Mouse (Mus musculus) duodenum, adult 2 months (tissue): Measurements from ENCODE around the gene Klhdc8b. TPM values are rescaled to one million over a fixed set of nuclear protein-coding genes. Genes with fewer than 3 reads are reported as not detected.

Source experiments
- polyA plus RNA-seq: library from polyadenylated mRNA; depleted of rRNA; stranded (reverse); fragments of >200 nt; gene quantifications from 2 replicates; pipeline ENCODE4 v1.2.3, GENCODE M21; 2012; ENCODE audit warnings: low replicate concordance; rRNA removed

Klhdc8b gene
- polyA plus RNA-seq: 27.3 and 33.7 TPM in 2 replicates

DNA sequence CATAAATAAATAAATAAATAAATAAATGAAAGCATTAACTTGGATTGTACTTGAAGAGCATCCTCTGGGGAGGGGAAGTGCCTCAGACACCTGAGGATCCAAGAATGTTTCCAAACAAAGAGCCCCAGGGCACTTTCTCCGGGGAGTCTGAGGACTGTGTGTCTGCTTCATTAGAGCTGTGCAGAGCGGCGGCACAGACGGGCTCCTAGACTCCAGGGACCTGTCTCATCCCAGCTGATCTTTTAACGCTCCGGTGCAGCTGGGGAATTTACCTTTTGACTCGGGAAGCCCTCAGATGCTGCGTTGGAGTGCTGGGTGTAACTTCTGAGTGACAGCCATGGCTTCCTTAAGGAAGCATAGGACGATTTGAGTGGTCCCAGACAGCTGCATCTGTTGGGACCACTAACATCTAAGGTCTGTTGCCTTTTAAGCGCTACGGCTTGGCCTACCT is at the start of gene Klhdc8b:
Gene Klhdc8b, minus strand, starts transcription at position 401 of the 451 bp plus-strand sequence.

DNA sequence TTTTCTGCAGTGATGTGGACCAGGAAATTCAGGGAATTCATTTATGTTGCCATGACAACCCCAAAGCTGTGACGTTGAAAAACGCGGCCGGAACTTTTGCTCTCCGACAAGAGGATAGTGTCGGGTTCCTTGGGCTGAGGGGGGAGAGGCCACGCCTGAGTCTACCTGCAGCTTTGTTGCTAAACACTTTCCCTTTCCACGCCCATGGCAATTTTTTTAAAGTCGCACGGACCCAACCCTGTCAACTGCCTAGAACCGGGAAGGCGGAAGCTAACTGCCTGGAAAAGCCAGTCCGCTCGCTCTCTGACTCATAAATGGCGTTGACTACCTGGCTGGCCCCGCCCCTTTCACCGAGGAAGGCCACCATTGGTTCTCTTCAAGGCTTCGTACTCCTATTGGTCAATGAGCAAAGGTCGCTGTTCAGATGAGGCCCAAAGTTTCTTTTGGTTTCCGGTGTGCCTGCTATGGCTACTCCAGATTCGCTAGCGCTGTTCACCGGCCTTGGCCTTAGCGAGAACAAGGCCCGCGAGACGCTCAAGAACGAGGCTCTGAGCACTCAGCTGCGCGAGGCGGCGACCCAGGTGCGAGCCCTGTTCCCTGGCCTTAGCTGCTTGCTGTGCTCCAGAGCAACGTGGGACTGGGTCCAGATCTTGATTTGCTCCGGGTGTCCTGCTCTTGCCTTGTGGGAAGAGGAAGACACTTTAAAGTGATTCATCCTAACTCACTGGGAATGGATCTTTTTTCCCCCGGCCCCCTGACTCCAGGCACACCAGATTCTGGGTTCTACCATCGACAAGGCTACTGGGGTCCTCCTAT is 46.4 kb upstream of the Klhdc8b start, which contains the start of gene Qars:
Gene Qars, plus strand, starts transcription at position 88 of the 816 bp plus-strand sequence.

DNA sequence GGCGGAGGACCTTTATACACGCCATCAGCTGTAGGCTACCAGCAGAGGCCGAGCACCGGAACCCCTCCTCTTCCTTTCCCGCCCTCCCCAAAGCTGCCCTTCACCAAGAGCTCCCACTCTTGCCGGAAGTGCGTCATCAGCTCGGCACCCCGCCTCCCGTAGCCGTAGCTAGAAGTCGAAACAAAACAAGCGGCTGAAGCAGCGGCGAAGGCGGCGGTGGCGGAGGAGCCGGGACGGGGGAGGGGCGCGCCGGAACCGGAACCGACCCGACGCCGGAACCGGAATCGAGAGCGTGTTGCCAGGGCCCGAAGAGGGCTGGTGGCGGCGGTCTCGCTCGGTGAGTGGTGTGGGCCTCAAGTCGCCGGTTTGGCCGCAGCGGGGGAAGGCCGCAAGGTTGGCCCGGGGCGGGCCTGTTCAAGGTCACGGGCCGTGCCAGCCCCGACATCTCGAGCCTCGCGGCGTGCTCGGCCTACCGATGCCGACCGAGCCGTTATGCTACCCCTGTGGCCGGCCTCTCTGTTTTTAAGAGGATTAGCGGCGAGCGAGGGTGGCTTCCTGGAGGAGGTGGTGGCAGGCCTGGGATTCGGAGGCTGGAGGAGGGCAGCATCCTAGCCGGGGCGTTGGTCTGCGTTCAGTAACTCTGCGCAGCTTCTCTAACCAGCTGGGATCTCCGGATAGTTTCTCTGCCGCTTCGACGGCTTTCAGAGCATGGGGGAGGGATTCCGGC is 29.3 kb upstream of the Klhdc8b start, which contains the start of gene Usp19:
Gene Usp19, plus strand, starts transcription at position 44 of the 727 bp plus-strand sequence.

DNA sequence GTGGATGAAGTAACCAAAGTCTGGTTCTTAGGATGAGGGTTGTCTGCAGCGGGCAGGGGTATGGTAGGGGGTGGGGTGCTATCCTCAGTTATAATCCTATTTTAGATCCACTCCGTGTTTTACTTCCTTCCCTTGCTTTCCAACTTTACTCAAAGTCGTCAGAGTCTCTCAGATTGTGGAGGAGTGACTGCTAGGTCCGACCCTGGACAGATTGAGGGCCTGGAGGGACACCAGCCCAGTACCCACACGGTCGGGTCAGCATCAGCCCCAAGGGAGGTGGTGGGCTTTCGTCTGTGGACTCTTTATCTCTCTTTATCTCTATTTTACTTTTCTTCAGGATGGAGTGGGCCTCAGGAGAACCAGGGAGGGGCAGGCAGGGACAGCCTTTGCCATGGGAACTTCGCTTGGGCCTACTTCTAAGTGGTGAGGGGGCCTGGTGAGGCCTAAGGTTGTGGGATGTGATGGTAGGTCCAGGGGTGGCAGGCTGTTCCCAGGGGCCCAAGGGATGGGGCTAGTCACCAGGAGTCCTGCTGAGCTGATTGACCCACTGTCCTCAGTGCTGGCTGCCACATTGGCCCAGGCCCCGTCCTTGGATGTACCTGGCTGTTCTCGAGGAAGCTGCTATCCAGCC is 18.5 kb upstream of the Klhdc8b start, which contains the start of gene Lamb2:
Gene Lamb2, plus strand, starts transcription at position 16 of the 631 bp plus-strand sequence.

DNA sequence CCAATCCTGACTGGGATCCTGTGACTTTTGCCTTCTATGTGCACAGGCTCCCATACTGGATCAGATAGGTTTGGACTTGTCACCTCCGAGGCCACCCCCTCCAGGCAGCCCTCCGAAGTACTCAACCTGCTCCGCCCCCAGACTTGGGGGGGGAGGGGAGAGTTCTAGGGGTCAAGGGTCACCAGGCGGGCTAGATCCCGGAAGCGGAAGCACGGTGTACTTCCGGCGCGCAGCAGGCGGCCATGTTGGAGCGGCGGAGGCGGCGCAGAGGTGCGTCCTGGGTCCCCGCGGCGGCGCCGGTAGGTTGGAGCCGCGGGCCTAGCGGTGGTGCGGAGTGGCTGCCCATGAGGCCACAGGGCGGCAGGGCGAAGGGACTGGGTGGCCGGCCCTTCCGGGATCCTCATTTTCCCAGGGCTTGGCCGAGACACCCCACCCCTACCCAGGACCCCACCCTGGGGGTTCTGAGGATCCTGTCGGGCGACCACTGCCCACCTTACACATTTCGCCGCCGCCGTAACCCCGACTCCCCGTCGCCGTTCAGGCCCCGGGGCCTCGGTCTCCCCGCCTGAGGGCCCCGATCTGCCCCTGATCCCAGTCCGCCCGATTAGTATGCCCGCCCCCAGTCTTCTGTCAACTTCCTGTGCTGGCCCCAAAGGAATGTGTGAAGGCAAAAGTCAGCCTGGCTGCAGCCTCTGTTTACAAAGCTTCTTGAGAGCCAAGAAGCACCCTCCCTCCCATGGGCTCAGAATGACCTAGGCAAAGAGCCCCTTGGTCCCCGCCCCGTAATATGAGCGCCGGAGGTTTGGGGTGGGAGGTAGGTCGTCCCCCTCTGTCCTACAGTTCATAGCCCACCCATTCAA is 832 bp downstream of the Klhdc8b start, which contains the start of gene Ccdc71:
Gene Ccdc71, plus strand, starts transcription at position 209 of the 860 bp plus-strand sequence.

DNA sequence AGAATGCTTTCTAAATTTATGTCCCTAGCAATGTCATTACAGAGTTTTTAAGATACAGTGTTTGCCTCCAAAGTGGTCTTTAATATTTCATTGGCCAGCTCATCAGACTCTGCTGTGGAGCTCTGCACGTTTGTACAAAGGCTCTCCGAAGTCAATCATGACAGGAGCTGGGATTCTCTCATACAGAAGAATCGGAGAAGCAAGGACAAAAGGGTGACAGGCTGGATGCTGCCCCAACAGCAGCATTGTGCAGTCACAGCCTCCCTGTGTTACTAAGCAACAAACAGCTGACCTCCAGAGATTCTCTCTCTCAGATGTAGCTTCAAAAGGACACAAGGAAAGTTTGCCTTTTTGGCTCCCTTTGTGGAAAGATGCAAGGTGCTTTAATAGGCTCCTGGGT is 25.2 kb downstream of the Klhdc8b start, which contains the start of gene BC048562:
Gene BC048562, plus strand, starts transcription at position 301 of the 400 bp plus-strand sequence.

DNA sequence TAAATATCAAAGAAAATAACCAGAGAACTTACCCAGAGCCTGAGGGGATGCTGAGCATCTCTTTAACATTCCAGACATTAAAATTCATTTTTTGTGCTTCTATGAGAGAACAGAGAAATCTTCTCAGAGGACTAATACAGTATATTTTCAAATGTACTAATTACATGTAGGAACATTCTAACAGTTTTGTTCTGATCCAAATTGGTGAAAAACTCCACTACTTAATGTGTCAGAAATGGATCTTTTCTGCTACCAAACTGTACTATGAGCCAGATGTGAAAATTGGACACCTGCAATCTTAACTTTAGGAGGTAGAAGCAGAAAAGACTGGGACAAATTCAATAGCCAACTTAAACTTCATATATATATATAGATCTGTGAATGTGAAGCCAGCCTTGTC is 33.0 kb downstream of the Klhdc8b start, which contains the start of gene Ccdc36:
Gene Ccdc36, minus strand, starts transcription at position 101 of the 400 bp plus-strand sequence.

Other genes with a start within 250 kb of the Klhdc8b start
- 33.9 and 55.4 TPM in 2 replicates for gene Dag1, start 197.6 kb downstream of the Klhdc8b start, polyA plus RNA-seq
- gene Nicn1, start 171.2 kb downstream of the Klhdc8b start, polyA plus RNA-seq: 2.2 and 4.8 TPM in 2 replicates
- 0.47 and 2.3 TPM in 2 replicates for gene Amt, start 164.7 kb downstream of the Klhdc8b start, polyA plus RNA-seq
- gene Rhoa, start 155.5 kb downstream of the Klhdc8b start, polyA plus RNA-seq: 74.5 and 77.2 TPM in 2 replicates
- gene Tcta, start 155.4 kb downstream of the Klhdc8b start, polyA plus RNA-seq: 24.9 and 34.5 TPM in 2 replicates
- 1,295 and 2,060 TPM in 2 replicates for gene Gpx1, start 122.7 kb downstream of the Klhdc8b start, polyA plus RNA-seq
- gene Usp4, start 113.7 kb downstream of the Klhdc8b start, polyA plus RNA-seq: 40.5 and 53.8 TPM in 2 replicates
- not detected in 2 replicates for gene 1700102P08Rik, start 68.8 kb downstream of the Klhdc8b start, polyA plus RNA-seq
- gene Ccdc36, start 33.1 kb downstream of the Klhdc8b start, polyA plus RNA-seq: not detected in 2 replicates
- not detected in 2 replicates for gene BC048562, start 25.1 kb downstream of the Klhdc8b start, polyA plus RNA-seq
- gene Ccdc71, start 1.1 kb downstream of the Klhdc8b start, polyA plus RNA-seq: 14.7 and 15.3 TPM in 2 replicates
- gene Lamb2, start 18.2 kb upstream of the Klhdc8b start, polyA plus RNA-seq: 20.7 and 25.6 TPM in 2 replicates
- 66.7 and 68.1 TPM in 2 replicates for gene Usp19, start 29.0 kb upstream of the Klhdc8b start, polyA plus RNA-seq
- gene Qars, start 46.1 kb upstream of the Klhdc8b start, polyA plus RNA-seq: 145 and 187 TPM in 2 replicates
- gene Qrich1, start 55.2 kb upstream of the Klhdc8b start, polyA plus RNA-seq: 45.4 and 58.5 TPM in 2 replicates
- gene Impdh2, start 98.7 kb upstream of the Klhdc8b start, polyA plus RNA-seq: 47.8 and 97.0 TPM in 2 replicates
- 40.9 and 44.6 TPM in 2 replicates for gene Ndufaf3, start 105.9 kb upstream of the Klhdc8b start, polyA plus RNA-seq
- gene Dalrd3, start 108.3 kb upstream of the Klhdc8b start, polyA plus RNA-seq: 135 and 158 TPM in 2 replicates
- 11.3 and 13.7 TPM in 2 replicates for gene Wdr6, start 117.2 kb upstream of the Klhdc8b start, polyA plus RNA-seq
- 2.8 and 5.9 TPM in 2 replicates for gene P4htm, start 136.1 kb upstream of the Klhdc8b start, polyA plus RNA-seq
- gene Arih2, start 187.8 kb upstream of the Klhdc8b start, polyA plus RNA-seq: 15.4 and 19.7 TPM in 2 replicates
- gene Slc25a20, start 200.5 kb upstream of the Klhdc8b start, polyA plus RNA-seq: 31.1 and 35.7 TPM in 2 replicates
- 31.0 and 32.2 TPM in 2 replicates for gene Prkar2a, start 227.7 kb upstream of the Klhdc8b start, polyA plus RNA-seq